Mouse (Mus musculus) stomach, embryonic 16.5 days (tissue): ENCODE measurements around the gene Psmd8. TPM values are rescaled to one million over a fixed set of nuclear protein-coding genes. Genes with fewer than 3 reads are reported as not detected.

Experiments used
- ATAC-seq: fragments of 200-750 bp; cut with Nextera tagmentation; 2 replicates; pipeline ENCODE4 v1.8.0; 2017; ENCODE audit warnings: moderate number of reproducible peaks, moderate TSS enrichment; ENCODE audit not compliant: insufficient read depth, low FRiP score
- H3K27ac ChIP-seq: fragments of 300-500 bp; sonication (generic); 2 replicates; pipeline ENCODE4 v1.5.1; 2014; ENCODE audit warnings: low read length
- H3K27me3 ChIP-seq: fragments of 300-500 bp; sonication (generic); 2 replicates; pipeline ENCODE4 v1.6.1; 2014; ENCODE audit warnings: low read length, control low read depth, mixed read lengths; ENCODE audit not compliant: control insufficient read depth, insufficient read depth
- H3K36me3 ChIP-seq: fragments of 300-500 bp; sonication (generic); 2 replicates; pipeline ENCODE4 v1.6.1; 2014; ENCODE audit warnings: low read length; ENCODE audit not compliant: control insufficient read depth, insufficient read depth
- H3K4me1 ChIP-seq: fragments of 300-500 bp; sonication (generic); 2 replicates; pipeline ENCODE4 v1.6.1; 2014; ENCODE audit warnings: low read length, control low read depth, mixed read lengths; ENCODE audit not compliant: control insufficient read depth, insufficient read depth
- H3K4me2 ChIP-seq: fragments of 300-500 bp; sonication (generic); 2 replicates; pipeline ENCODE4 v1.6.1; 2014; ENCODE audit warnings: low read depth, low read length, mixed read lengths
- H3K4me3 ChIP-seq: fragments of 300-500 bp; sonication (generic); replicated peaks from 2 replicates; pipeline ENCODE4 v1.5.1; 2014; ENCODE audit warnings: mild to moderate bottlenecking, low read length
- H3K9ac ChIP-seq: fragments of 300-500 bp; sonication (generic); 2 replicates; pipeline ENCODE4 v1.6.1; 2014; ENCODE audit warnings: low read length
- H3K9me3 ChIP-seq: fragments of 300-500 bp; sonication (generic); replicated peaks from 2 replicates; pipeline ENCODE4 v1.6.1; 2016; ENCODE audit warnings: low read length, control low read depth; ENCODE audit not compliant: control insufficient read depth
- WGBS: fragments of 180-500 bp; shearing (Covaris S2); extraction: QIAGEN DNeasy Blood & Tissue Kit; methylation state at CpG from one replicate; pipeline ENCODE4 v1.1.7; 2014; 5-methylcytosine and 5-hydroxymethylcytosine counted together
- polyA plus RNA-seq: library from polyadenylated mRNA; unstranded; fragments of >200 nt; fragmentation: Nextera tagmentation; extraction: Ambion mirVana; gene quantifications from 2 replicates; pipeline ENCODE4 v1.2.1, GENCODE M21; 2015

The Psmd8 gene
- polyA plus RNA-seq, 1 experiment from 2014 or later: 242 TPM

DNA sequence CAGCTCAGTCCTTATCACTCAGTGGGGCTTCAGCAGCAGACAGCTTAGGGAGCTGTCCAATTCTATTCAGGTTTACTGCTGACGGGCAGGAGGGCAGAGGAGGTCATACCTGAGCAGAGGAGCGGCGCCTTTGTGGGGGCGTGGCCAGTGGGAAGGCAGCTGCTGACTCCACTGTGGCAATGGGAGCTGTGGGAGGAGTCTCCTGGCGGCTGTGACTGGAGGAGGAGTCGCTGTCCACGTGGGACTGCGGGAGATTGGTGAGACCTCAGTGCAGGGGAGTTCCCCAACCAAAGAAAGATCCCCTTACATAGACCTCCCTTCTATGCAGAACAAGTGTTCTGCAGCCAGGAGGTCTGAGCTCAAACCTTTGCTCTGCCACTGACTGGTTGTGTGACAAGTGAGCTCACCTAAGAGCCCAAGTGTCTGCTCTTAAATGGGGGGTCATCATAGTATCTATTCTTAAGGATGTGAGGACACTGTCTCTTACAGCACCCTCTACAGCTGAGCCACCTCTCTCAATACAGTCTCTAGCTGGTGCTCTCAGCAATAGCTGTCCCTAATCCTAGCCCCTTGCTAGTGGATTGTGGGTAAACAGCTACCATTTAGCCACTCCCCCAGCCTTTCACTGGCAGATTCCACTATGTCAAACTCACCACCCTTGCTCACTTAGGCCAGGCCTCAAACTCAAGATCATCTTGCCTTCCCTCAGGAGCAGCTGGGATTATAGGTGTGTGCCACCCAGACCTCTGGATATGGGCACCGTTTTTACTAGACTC, 17.6 kb downstream of the Psmd8 start:
- Histone ChIP-seq H3K27me3 (no peaks in the 10 kb centered on the region), H3K4me1 (peaks cover 4% of the 10 kb centered on the region), H3K4me3 (no peak overlapping the region), H3K9ac (no peak overlapping the region), H3K27ac (no peak overlapping the region), H3K4me2 (no peak overlapping the region), H3K36me3 (no peaks in the 10 kb centered on the region), H3K9me3 (no peaks in the 10 kb centered on the region)
- WGBS: 15% methylated on average over 9 of the region's 9 CpGs
- peak; percentile 81; the same call in 1 of the 2 replicates for ATAC-seq

DNA sequence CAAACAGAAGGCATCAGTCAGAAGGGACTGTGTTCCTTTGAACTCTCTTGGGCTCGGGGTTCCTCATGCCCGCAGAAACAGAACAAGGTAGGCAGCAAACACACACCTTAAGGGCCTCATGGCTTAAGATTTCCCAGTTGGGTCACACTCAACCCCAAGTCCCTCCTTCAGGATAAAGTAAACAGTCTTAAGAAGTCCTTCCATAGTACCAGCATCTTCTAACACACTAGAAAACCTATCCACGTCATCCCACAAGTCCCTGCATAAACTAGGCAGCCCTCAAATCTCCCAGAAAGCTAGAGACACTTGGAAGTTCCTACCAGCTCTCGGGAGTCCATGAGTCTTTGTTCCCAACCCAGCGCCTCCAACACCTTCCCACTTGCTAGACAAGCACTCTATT, 18.2 kb downstream of the Psmd8 start:
- Histone ChIP-seq H3K4me1 (peaks cover 4% of the 10 kb centered on the region; the same call in 1 of the 2 replicates), H3K36me3 (no peaks in the 10 kb centered on the region), H3K9ac (no peak overlapping the region), H3K4me3 (no peak overlapping the region), H3K9me3 (no peaks in the 10 kb centered on the region), H3K27me3 (no peaks in the 10 kb centered on the region), H3K27ac (no peak overlapping the region), H3K4me2 (no peak overlapping the region)
- WGBS: 57% methylated on average over 5 of the region's 5 CpGs
- no peak for ATAC-seq

DNA sequence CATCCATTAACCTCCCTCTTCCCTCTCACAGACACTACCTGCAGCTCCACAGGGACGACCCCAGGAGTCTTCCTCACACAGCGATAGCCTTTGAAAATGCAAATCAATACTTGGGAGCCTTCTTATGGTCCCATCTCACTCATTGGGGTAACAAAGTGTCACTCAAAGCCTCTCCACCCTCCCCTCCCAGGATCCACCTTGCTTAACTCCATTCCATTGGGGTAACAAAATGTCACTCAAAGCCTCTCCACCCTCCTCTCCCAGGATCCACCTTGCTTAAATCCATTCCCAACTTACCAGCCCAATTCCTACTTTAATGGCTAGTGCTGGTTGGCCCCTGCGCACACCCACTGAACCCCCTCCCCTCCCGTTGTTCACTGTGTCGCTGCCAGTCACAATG, 22.2 kb downstream of the Psmd8 start:
- Histone ChIP-seq H3K4me3 (no peak overlapping the region), H3K4me2 (no peak overlapping the region), H3K27me3 (no peaks in the 10 kb centered on the region), H3K36me3 (no peaks in the 10 kb centered on the region), H3K4me1 (peaks cover 8% of the 10 kb centered on the region; the same call in 1 of the 2 replicates), H3K27ac (no peak overlapping the region), H3K9me3 (no peaks in the 10 kb centered on the region), H3K9ac (no peak overlapping the region)
- no peak for ATAC-seq
- 2% methylated on average over 5 of the region's 5 CpGs for WGBS

DNA sequence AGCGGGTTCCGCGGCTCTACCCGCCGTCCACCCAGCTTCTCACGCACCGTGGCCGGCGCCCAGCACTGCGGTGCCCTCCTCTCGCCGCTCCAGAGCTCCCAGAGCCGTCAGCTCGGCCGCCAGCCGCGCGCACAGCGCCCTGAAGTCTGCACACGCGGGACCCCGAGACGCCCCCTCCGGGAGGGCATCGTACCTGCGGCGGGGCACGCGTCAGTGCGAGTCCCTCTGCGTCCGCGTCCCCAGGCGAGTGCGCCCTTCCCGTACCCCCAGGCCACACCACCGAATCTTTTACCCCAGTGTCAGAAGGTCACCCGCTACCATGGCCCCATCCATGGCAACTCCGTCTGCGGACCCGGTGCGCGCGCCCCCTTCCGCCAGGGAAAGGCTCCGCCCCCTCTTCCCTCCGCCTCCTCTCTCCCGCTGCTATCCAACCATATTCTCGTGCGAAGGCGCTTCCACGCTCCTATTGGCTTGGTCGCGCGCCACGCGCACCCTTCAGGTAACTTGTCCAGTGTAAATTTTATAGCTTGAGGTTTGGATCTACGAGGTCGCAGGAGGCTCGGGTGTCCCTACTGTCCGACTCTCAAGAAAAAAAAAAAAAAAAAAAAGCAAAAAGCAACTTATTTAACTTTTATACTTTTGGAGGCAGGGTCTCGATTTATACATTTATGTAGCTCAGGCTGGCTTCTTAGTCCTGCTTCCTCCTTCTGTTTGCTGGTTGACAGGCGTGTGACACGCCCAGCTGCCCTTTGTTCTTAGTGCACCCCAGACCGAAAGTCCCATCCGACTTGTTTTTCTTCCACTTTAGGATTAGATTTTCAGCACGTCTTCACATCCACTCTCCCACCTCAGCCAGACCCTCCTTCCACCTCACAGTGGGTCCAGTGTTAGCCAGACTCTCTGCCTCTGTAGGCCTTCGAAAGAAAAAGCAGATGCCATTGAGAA, 24.4 kb downstream of the Psmd8 start, which contains the start of gene Fam98c:
TSS of gene Fam98c (minus strand) at position 397 of the 945 bp plus-strand sequence.
- H3K27me3 ChIP-seq: no peaks in the 10 kb centered on the region
- H3K9me3 ChIP-seq: no peaks in the 10 kb centered on the region
- peak within 1 kb of the TSS; percentile 69 for H3K4me3 ChIP-seq
- peak within 1 kb of the TSS; percentile 74 for H3K4me2 ChIP-seq
- WGBS: 3% methylated on average over 68 of the region's 68 CpGs
- H3K27ac ChIP-seq: peak within 1 kb of the TSS; percentile 84
- peak; percentile 81 for ATAC-seq
- H3K4me1 ChIP-seq: 0 out of 2 replicates have a peak, but pooled peaks cover 4% of the 10 kb centered on the region
- peak within 1 kb of the TSS; percentile 76 for H3K9ac ChIP-seq
- H3K36me3 ChIP-seq: no peaks in the 10 kb centered on the region

DNA sequence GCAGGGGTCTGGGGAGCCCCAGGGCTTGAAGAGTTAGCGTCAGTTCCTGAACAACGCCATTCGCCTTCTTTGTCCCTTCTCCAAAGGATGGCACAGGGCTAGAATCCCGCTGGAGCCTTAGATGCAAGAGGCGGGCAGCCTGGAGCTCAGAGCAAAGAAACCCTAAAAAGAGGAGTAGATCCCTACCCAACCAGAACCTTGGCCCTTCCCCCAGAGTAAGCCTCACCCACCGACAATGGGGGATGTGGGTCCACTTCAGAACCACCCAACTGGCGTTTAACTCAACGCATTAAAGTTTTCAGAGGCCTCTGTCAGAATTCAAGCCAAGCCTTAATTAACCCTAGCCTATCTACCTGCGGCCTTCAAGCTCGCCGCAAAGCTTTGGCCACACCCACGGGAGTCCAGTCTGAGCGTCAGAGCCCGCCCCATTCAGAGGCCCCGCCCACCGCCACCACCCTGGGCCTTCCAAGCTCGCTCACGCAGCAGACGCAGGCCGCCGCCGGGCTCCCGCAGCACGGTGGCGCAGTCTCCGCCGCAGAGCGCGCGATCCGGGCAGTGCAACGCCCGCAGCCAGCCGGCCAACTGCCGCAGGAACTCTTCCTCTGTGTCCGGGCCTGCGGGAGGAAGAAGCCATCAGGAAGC, 25.2 kb downstream of the Psmd8 start:
- Histone ChIP-seq H3K27me3 (no peaks in the 10 kb centered on the region), H3K4me1 (0 out of 2 replicates have a peak, but pooled peaks cover 4% of the 10 kb centered on the region), H3K27ac (peak overlapping the region; percentile 84), H3K9me3 (no peaks in the 10 kb centered on the region), H3K4me3 (peak overlapping the region; percentile 69), H3K4me2 (peak overlapping the region; percentile 74), H3K9ac (peak overlapping the region; percentile 76), H3K36me3 (no peaks in the 10 kb centered on the region)
- peak; percentile 90 for ATAC-seq
- WGBS: 7% methylated on average over 37 of the region's 37 CpGs

DNA sequence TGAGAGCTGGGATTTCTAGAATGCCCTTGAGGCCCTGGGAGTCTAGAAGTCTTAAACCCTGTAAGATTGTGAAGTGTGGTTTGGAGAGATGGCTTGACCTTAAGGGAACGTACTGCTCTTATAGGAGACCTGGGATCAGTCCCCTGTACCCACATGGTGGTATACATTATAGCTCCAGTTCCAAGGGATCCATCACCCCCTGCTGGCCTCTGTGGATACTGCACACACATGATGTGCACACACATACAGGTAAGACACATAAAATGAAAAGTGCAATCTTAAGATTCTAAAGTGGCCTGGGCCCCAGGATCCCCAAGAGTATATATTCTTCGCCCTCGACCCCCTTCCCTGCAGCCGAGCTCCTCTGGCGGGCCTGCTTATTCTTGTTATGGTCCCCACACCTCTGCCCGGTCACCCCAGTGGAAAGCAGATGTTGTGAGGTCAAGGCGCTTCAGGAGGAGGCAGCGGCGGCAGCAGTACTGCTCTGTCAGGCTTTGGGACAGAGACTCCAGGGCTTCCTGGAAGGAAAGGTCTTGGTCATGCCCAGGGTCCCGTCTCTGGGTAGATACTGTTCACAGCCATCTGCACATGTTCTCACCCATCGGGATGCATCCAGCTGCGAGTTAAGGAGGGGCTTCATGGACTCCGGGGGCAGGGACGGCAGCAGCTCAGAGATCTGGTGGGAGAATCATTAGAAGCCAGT, 26.3 kb downstream of the Psmd8 start:
- ATAC-seq: no peak
- WGBS: 96% methylated on average over 14 of the region's 14 CpGs
- H3K9ac ChIP-seq: no peak overlapping the region
- H3K36me3 ChIP-seq: no peaks in the 10 kb centered on the region
- no peak overlapping the region for H3K27ac ChIP-seq
- no peaks in the 10 kb centered on the region for H3K27me3 ChIP-seq
- H3K4me3 ChIP-seq: no peak overlapping the region
- no peaks in the 10 kb centered on the region for H3K9me3 ChIP-seq
- 0 out of 2 replicates have a peak, but pooled peaks cover 4% of the 10 kb centered on the region for H3K4me1 ChIP-seq
- H3K4me2 ChIP-seq: no peak overlapping the region

DNA sequence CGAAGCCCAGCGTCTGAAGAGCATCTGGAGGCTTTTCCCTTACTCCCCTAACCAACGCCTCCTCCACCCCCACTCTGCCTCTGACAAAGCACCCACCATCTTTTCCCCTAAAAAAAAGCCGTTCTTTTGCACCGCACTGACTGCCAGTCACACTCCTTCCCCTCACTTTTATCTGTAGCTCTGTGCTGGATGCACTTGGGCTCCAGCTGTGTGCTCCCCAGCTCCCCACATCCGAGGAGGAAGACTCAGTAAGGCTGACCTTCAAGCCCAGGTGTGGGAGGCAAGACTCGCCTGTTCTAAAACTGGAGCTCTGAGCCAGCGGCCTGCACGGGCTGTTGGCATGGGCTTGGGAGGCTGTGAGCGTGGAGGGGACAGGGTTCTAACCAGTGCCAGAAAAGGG, 29.0 kb downstream of the Psmd8 start:
- H3K27ac ChIP-seq: no peak overlapping the region
- 0 out of 2 replicates have a peak, but pooled peaks cover 4% of the 10 kb centered on the region for H3K4me1 ChIP-seq
- no peak overlapping the region for H3K4me2 ChIP-seq
- H3K9me3 ChIP-seq: no peaks in the 10 kb centered on the region
- no peaks in the 10 kb centered on the region for H3K36me3 ChIP-seq
- 65% methylated on average over 10 of the region's 10 CpGs for WGBS
- no peak overlapping the region for H3K9ac ChIP-seq
- H3K27me3 ChIP-seq: no peaks in the 10 kb centered on the region
- ATAC-seq: no peak
- H3K4me3 ChIP-seq: no peak overlapping the region

DNA sequence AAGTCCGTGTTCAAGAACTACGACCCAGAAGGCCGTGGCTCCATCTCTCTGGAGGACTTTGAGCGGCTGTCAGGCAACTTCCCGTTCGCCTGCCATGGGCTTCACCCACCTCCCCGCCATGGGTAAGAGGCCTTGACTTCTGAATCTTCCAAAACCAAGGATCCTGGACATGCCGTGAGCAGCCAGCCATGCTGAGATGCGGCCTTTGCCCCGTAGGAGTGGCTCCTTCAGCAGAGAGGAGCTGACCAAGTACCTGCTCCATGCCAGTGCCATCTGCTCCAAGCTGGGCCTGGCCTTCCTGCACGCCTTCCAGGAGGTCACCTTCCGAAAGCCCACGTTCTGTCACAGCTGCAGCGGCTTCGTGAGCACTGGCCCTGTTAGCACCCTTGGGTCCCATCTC, 31.7 kb downstream of the Psmd8 start:
- Histone ChIP-seq H3K9me3 (no peaks in the 10 kb centered on the region), H3K36me3 (no peaks in the 10 kb centered on the region), H3K4me1 (no peaks in the 10 kb centered on the region), H3K4me2 (no peak overlapping the region), H3K27ac (no peak overlapping the region), H3K27me3 (no peaks in the 10 kb centered on the region), H3K4me3 (no peak overlapping the region), H3K9ac (no peak overlapping the region)
- no peak for ATAC-seq
- 90% methylated on average over 15 of the region's 15 CpGs for WGBS
